Mouse (Mus musculus) brain, embryonic 14.5 days (tissue): ENCODE measurements around the gene Pbsn.

Experiments used
- CTCF ChIP-seq: fragments of 200-500 bp; IDR thresholded peaks from 2 replicates; pipeline ENCODE4 v1.5.1; 2012; ENCODE audit warnings: inconsistent platforms, mild to moderate bottlenecking, moderate library complexity, borderline replicate concordance; ENCODE audit not compliant: insufficient read depth, insufficient read length; ENCODE audit errors: extremely low read depth
- POLR2A ChIP-seq: fragments of 200-500 bp; IDR thresholded peaks from 2 replicates; pipeline ENCODE4 v1.6.1; 2012; ENCODE audit warnings: mild to moderate bottlenecking, inconsistent platforms, borderline replicate concordance; ENCODE audit not compliant: poor library complexity, insufficient read depth, insufficient read length, severe bottlenecking; ENCODE audit errors: extremely low read depth

DNA sequence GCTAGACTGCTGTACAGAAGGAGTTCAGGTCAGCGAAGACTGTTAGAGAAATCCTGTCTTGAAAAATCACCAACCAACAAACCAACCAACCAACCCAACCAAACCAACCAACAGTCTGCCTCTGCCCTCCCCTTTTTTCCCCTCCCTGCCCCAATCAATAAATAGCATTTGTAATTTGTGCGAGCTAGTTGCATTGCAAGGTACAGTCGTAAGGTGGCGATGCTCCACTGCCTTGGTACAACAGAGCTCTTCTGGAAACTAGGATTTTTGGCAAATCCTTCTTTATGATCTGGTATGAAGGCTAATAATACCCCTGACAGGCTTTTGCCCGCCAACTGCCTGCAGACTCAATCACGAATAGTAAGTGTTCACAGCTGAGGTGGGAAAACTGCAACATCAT is 41.4 kb downstream of the Pbsn start:
- TF ChIP-seq CTCF, result peak; percentile 25; the same call in 1 of the 2 replicates
- no peak for TF ChIP-seq POLR2A
